Mouse (Mus musculus) CH12.LX (cell line): ENCODE results near the gene Btnl9.

ENCODE experiments used
- CHD1 ChIP-seq: IDR thresholded peaks from 2 replicates; pipeline ENCODE4 v1.6.1; 2012; ENCODE audit warnings: low read depth, low read length, improper control_type of control experiment, inconsistent platforms
- CHD2 ChIP-seq: IDR thresholded peaks from 2 replicates; pipeline ENCODE4 v1.6.1; 2011; ENCODE audit warnings: low read length, improper control_type of control experiment
- CTCF ChIP-seq, 2 experiments: IDR thresholded peaks in 1 of 2; conservative IDR thresholded peaks in 1 of 2; 2 replicates each; pipeline ENCODE4 v1.5.1; 2011 to 2012; ENCODE audit warnings: low read depth in 2 of 2, low read length in 2 of 2, improper control_type of control experiment in 1 of 2, inconsistent platforms in 1 of 2, mild to moderate bottlenecking in 1 of 2, moderate library complexity in 1 of 2
- ELF1 ChIP-seq: IDR thresholded peaks from 2 replicates; pipeline ENCODE4 v1.6.1; 2014; ENCODE audit warnings: low read depth, mild to moderate bottlenecking, inconsistent platforms, low read length, improper control_type of control experiment
- EP300 ChIP-seq: IDR thresholded peaks from 2 replicates; pipeline ENCODE4 v1.6.1; 2011; ENCODE audit warnings: low read length, improper control_type of control experiment
- KAT2A ChIP-seq: IDR thresholded peaks from 2 replicates; pipeline ENCODE4 v1.6.1; 2012; ENCODE audit warnings: low read length, improper control_type of control experiment, inconsistent platforms; ENCODE audit not compliant: insufficient replicate concordance
- MAFK ChIP-seq: IDR thresholded peaks from 2 replicates; pipeline ENCODE4 v1.6.1; 2011; ENCODE audit warnings: low read length, improper control_type of control experiment; ENCODE audit not compliant: insufficient replicate concordance
- MAZ ChIP-seq: IDR thresholded peaks from 2 replicates; pipeline ENCODE4 v1.6.1; 2012; ENCODE audit warnings: low read depth, mild to moderate bottlenecking, inconsistent platforms, low read length, improper control_type of control experiment, moderate library complexity
- MXI1 ChIP-seq: IDR thresholded peaks from 2 replicates; pipeline ENCODE4 v1.6.1; 2011; ENCODE audit warnings: mild to moderate bottlenecking, low read depth, low read length, improper control_type of control experiment
- MYC ChIP-seq: IDR thresholded peaks from 2 replicates; pipeline ENCODE4 v1.6.1; 2011; ENCODE audit warnings: low read depth, mild to moderate bottlenecking, improper control_type of control experiment, low read length
- NELFE ChIP-seq: IDR thresholded peaks from 2 replicates; pipeline ENCODE4 v1.6.1; 2011; ENCODE audit warnings: low read depth, low read length, improper control_type of control experiment
- POLR2A ChIP-seq: IDR thresholded peaks from 2 replicates; pipeline ENCODE4 v1.6.1; 2011; ENCODE audit warnings: low read depth, mild to moderate bottlenecking, improper control_type of control experiment, low read length
- UBTF ChIP-seq: IDR thresholded peaks from 2 replicates; pipeline ENCODE4 v1.6.1; 2012; ENCODE audit warnings: low read depth, mild to moderate bottlenecking, inconsistent platforms, low read length, improper control_type of control experiment, moderate library complexity
- ZNF384 ChIP-seq: IDR thresholded peaks from 2 replicates; pipeline ENCODE4 v1.6.1; 2012; ENCODE audit warnings: low read depth, low read length, improper control_type of control experiment, inconsistent platforms

DNA sequence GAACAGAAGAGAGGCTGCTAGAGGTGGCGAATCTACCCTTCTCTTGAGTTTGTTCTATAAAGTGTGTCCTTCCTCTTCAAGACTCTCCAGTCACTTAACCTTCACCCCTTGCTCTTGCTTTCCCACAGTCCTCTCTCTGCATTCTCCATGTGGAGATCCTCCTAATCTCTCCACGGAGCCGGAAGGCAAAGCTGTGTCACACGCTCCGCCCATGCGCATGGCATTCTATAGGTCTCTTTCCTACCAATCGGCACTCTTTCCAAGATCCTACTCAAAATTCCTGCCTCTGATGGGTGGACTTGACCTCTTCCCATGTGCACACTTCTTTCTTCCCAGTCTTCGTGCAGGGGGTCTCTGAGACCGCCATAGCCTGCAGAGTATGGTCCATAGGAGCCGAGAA lies 742 bp upstream of the Btnl9 start:
- TF ChIP-seq ELF1 (no peak), POLR2A (no peak), UBTF (no peak), EP300 (no peak), CHD1 (no peak), ZNF384 (no peak), NELFE (no peak), MYC (no peak), CHD2 (no peak), MAFK (no peak), MAZ (no peak), MXI1 (no peak), CTCF (conservative IDR thresholded peaks at IDR 0.05 in 1 of 2, IDR thresholded peaks at IDR 0.05 in 1 of 2; ENCODE audit: low read depth in 2 of 2, low read length in 2 of 2) (no peak), KAT2A (no peak)
